Mouse (Mus musculus): ENCODE results near the gene Prss32. TPM values are rescaled to one million over a fixed set of nuclear protein-coding genes. Genes with fewer than 3 reads are reported as not detected.

Prss32 gene
- polyA plus RNA-seq, 1 experiment = 0.36 TPM

DNA sequence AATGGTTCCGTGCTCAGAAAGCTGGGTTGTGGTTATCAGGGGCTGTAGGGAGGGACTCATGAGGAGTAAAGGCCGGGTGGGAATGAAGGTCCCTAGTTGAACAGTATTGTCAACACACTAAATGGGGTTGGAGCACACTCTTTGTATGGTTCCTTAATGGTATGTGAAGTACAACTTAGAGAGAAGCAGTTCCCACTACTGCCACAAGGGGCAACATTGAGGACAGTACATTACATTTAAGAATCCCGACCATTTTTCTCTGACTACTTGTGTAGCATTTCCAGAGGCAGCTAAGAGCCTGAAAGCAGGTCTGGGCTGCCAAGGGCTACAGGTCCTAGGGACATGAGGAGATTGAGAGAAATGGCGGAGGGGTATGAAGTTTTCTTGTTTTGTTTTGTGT is 2.5 kb upstream of the Prss32 start:
- Histone ChIP-seq H3K4me1 (ENCODE audit: control insufficient read depth, insufficient read depth, low read length) (peaks cover 14% of the 10 kb centered on the region), H3K36me3 (ENCODE audit: control insufficient read depth, insufficient read depth, low read length) (no peaks in the 10 kb centered on the region), H3K27me3 (ENCODE audit: control insufficient read depth, insufficient read depth, low read length) (no peaks in the 10 kb centered on the region), H3K27ac (ENCODE audit: control insufficient read depth, insufficient read depth, low read depth, low read length) (no peak overlapping the region), H3K4me3 (ENCODE audit: control insufficient read depth, low read depth, low read length) (no peak overlapping the region)
- TF ChIP-seq POLR2A (IDR thresholded peaks at IDR 0.05; ENCODE audit: control insufficient read depth, low read depth, low read length) (no peak), CTCF (IDR thresholded peaks at IDR 0.05; ENCODE audit: control insufficient read depth, insufficient read depth, insufficient replicate concordance, low read depth, low read length) (peak; percentile 60; the same call in 1 of the 2 replicates)

DNA sequence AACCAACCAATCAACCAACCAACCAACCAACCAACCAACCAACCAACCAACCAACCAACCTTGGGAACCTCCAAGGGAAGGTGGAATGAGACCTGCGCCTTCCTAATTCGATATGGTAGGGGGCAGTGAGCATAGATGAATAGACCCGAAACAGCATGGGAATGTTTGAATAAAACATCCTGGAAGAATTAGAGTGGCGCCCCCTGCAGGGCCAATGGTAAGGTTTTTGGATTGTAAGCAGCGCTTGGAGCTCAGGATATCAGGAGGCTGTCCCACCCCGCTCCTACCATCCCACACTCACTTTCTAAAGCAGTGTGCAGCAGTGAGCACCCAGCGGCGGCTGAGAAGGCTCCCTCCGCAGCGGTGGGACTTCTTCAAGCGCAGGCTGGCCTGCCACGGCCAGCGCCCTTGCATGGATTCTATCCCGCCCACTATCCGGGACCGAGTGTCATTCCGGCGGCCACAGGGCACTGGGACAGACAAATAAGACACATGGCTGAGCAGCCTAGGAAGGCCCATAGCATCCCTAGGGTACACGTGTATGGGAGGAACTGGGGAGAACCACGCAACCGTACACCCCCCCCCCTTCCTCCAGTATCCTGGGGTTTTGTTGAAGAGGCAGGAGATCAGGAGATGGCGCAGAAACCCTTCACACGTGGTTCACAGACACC is 379 bp upstream of the Prss32 start:
- peaks cover 14% of the 10 kb centered on the region for H3K4me1 ChIP-seq (ENCODE audit: control insufficient read depth, insufficient read depth, low read length)
- no peaks in the 10 kb centered on the region for H3K36me3 ChIP-seq (ENCODE audit: control insufficient read depth, insufficient read depth, low read length)
- TF ChIP-seq CTCF (IDR thresholded peaks at IDR 0.05; ENCODE audit: control insufficient read depth, insufficient read depth, insufficient replicate concordance, low read depth, low read length) (peak; percentile 35; the same call in 1 of the 2 replicates), POLR2A (IDR thresholded peaks at IDR 0.05; ENCODE audit: control insufficient read depth, low read depth, low read length) (no peak)
- H3K27ac ChIP-seq (ENCODE audit: control insufficient read depth, insufficient read depth, low read depth, low read length) = peak overlapping the region; percentile 16; the same call in 1 of the 2 replicates
- no peaks in the 10 kb centered on the region for H3K27me3 ChIP-seq (ENCODE audit: control insufficient read depth, insufficient read depth, low read length)
- H3K4me3 ChIP-seq (ENCODE audit: control insufficient read depth, low read depth, low read length) = peak overlapping the region; percentile 88

DNA sequence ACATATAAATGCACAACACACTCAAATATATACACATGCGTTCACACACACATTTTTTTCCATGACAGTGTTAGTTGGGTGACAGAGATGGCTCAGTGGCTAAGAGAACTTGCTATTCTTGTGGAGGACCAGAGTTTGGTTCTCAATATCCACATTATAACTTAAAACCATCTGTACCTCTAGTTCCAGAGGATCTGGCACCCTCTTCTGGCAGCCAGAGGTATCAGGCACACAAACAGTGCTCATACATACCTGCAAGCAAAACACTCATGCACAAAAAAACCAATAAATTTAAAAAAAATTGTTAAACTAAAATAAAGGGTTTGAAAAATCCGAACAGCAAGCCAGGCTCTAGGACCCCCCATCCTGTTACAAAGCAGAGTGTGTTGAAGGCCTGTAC is 6.4 kb downstream of the Prss32 start:
- no peaks in the 10 kb centered on the region for H3K36me3 ChIP-seq (ENCODE audit: control insufficient read depth, insufficient read depth, low read length)
- H3K27me3 ChIP-seq (ENCODE audit: control insufficient read depth, insufficient read depth, low read length) = no peaks in the 10 kb centered on the region
- no peak overlapping the region for H3K4me3 ChIP-seq (ENCODE audit: control insufficient read depth, low read depth, low read length)
- no peaks in the 10 kb centered on the region for H3K4me1 ChIP-seq (ENCODE audit: control insufficient read depth, insufficient read depth, low read length)
- TF ChIP-seq CTCF (IDR thresholded peaks at IDR 0.05; ENCODE audit: control insufficient read depth, insufficient read depth, insufficient replicate concordance, low read depth, low read length) = no peak
- TF ChIP-seq POLR2A (IDR thresholded peaks at IDR 0.05; ENCODE audit: control insufficient read depth, low read depth, low read length) = no peak
- no peak overlapping the region for H3K27ac ChIP-seq (ENCODE audit: control insufficient read depth, insufficient read depth, low read depth, low read length)

DNA sequence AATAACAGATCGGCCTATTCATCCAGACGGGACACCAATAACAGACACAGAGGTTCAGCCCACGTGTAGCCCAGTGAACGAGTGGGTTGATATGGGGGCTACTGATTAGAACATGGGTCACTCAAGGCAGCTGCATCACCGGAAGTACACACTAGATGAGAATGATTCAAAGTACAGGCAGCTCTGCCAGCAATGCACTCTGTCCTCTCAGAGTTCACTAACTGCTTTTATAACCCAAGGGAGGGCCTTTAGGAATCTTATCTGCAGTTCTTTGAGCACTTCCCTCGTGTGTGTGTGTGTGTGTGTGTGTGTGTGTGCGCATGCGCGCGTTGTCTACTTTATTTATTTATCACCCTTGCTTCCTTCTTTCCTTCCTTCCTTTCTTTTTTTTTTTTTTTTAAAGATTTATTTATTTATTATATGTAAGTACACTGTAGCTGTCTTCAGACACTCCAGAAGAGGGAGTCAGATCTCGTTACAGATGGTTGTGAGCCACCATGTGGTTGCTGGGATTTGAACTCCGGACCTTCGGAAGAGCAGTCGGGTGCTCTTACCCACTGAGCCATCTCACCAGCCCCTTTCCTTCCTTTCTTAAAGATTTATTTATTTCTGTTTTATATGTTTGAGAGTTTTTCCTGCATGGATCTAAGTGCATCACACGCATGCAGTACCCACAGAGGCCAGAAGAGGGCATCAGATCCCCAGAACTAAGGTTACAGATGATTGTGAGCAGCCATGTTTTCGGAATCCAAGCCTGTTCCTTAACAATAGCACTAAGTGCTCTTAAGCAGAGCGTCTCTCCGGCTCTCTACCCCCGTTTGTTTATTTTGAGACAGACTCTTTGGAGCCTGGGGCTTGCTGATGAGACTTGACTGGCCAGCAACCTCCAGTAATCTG is 7.4 kb downstream of the Prss32 start:
- TF ChIP-seq POLR2A (IDR thresholded peaks at IDR 0.05; ENCODE audit: control insufficient read depth, low read depth, low read length) (no peak), CTCF (IDR thresholded peaks at IDR 0.05; ENCODE audit: control insufficient read depth, insufficient read depth, insufficient replicate concordance, low read depth, low read length) (peak; percentile 45; the same call in 1 of the 2 replicates)
- Histone ChIP-seq H3K27ac (ENCODE audit: control insufficient read depth, insufficient read depth, low read depth, low read length) (no peak overlapping the region), H3K4me3 (ENCODE audit: control insufficient read depth, low read depth, low read length) (no peak overlapping the region), H3K36me3 (ENCODE audit: control insufficient read depth, insufficient read depth, low read length) (no peaks in the 10 kb centered on the region), H3K27me3 (ENCODE audit: control insufficient read depth, insufficient read depth, low read length) (no peaks in the 10 kb centered on the region), H3K4me1 (ENCODE audit: control insufficient read depth, insufficient read depth, low read length) (no peaks in the 10 kb centered on the region)

DNA sequence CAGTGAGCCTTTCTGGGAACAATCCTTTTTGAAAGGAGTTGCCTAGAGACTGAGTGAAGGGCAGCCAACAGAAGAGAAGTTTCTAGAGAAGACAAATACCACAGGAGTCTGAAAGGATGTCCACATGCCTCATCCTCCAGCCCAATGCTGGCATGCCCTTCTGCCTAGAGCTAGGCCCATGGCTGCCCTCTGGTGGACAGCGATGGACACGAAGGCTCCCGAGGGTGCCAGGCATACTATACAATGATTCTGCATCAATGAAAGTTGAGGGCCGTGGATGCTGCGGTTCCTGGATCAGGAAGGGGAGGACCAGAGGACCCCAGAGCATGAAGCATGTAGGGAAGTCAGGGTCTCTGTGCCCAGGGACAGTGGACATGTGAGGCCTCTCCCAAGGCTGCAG is 9.6 kb downstream of the Prss32 start:
- H3K27me3 ChIP-seq (ENCODE audit: control insufficient read depth, insufficient read depth, low read length) = no peaks in the 10 kb centered on the region
- no peak overlapping the region for H3K4me3 ChIP-seq (ENCODE audit: control insufficient read depth, low read depth, low read length)
- H3K27ac ChIP-seq (ENCODE audit: control insufficient read depth, insufficient read depth, low read depth, low read length) = no peak overlapping the region
- no peak for TF ChIP-seq POLR2A (IDR thresholded peaks at IDR 0.05; ENCODE audit: control insufficient read depth, low read depth, low read length)
- peak; percentile 69; the same call in 1 of the 2 replicates for TF ChIP-seq CTCF (IDR thresholded peaks at IDR 0.05; ENCODE audit: control insufficient read depth, insufficient read depth, insufficient replicate concordance, low read depth, low read length)
- H3K36me3 ChIP-seq (ENCODE audit: control insufficient read depth, insufficient read depth, low read length) = no peaks in the 10 kb centered on the region
- no peaks in the 10 kb centered on the region for H3K4me1 ChIP-seq (ENCODE audit: control insufficient read depth, insufficient read depth, low read length)

DNA sequence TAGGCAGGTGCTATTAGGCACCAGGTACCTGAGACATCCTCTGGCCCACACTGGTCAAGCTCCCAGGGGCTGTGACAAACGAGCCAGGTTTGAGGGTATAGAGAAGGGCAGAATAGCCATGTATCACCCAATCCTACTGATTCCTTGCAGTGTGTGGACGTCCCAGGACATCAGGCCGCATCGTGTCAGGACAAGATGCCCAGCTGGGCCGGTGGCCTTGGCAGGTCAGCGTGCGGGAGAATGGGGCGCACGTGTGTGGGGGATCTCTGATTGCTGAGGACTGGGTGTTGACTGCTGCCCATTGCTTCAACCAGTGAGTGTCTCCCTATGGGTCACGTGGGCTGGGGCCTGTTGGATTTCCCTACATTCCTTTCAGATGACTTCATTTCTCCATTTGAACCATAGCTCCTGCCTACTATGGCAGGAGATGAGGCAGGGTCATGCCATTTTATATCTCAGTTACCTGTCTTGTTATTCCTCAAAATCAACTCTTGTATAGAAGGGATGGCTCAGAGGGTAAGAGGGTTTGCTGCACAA is 10.6 kb downstream of the Prss32 start:
- Histone ChIP-seq H3K27ac (ENCODE audit: control insufficient read depth, insufficient read depth, low read depth, low read length) (no peak overlapping the region), H3K27me3 (ENCODE audit: control insufficient read depth, insufficient read depth, low read length) (no peaks in the 10 kb centered on the region), H3K36me3 (ENCODE audit: control insufficient read depth, insufficient read depth, low read length) (no peaks in the 10 kb centered on the region), H3K4me1 (ENCODE audit: control insufficient read depth, insufficient read depth, low read length) (no peaks in the 10 kb centered on the region), H3K4me3 (ENCODE audit: control insufficient read depth, low read depth, low read length) (no peak overlapping the region)
- TF ChIP-seq CTCF (IDR thresholded peaks at IDR 0.05; ENCODE audit: control insufficient read depth, insufficient read depth, insufficient replicate concordance, low read depth, low read length) (no peak), POLR2A (IDR thresholded peaks at IDR 0.05; ENCODE audit: control insufficient read depth, low read depth, low read length) (no peak)

DNA sequence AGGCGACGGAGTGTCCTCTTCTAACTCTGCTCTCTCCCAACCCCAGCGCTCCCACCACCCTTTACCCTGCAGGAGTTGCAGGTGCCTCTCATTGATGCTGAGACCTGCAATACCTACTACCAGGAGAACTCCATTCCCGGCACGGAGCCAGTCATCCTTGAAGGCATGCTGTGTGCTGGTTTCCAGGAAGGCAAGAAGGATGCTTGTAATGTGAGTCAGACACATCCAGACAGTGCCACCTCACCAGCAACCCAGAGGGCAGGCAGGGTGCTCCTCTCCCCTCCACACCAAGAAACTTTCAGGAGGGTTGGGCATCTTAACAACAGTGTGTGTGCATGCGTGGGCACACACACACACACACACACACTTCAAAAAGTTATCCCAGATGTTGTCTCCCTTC is 13.5 kb downstream of the Prss32 start:
- H3K27ac ChIP-seq (ENCODE audit: control insufficient read depth, insufficient read depth, low read depth, low read length) = no peak overlapping the region
- H3K4me1 ChIP-seq (ENCODE audit: control insufficient read depth, insufficient read depth, low read length) = no peaks in the 10 kb centered on the region
- no peaks in the 10 kb centered on the region for H3K27me3 ChIP-seq (ENCODE audit: control insufficient read depth, insufficient read depth, low read length)
- TF ChIP-seq POLR2A (IDR thresholded peaks at IDR 0.05; ENCODE audit: control insufficient read depth, low read depth, low read length) (no peak), CTCF (IDR thresholded peaks at IDR 0.05; ENCODE audit: control insufficient read depth, insufficient read depth, insufficient replicate concordance, low read depth, low read length) (no peak)
- H3K4me3 ChIP-seq (ENCODE audit: control insufficient read depth, low read depth, low read length) = no peak overlapping the region
- no peaks in the 10 kb centered on the region for H3K36me3 ChIP-seq (ENCODE audit: control insufficient read depth, insufficient read depth, low read length)

Data from testis, adult 2 months (tissue).